Mouse (Mus musculus) ES-CJ7 (cell line): ENCODE results near the gene Pnck.

Experiments used
- DNase-seq: peaks from one replicate; pipeline ENCODE4 v3.0.0; 2011; ENCODE audit warnings: low read depth, low spot score

The Pnck gene

GRCm38 (mm10) chrX:73639901-73640469 lies 19.9 kb downstream of the Pnck start:
- DNase-seq = peak; percentile 12

DNA sequence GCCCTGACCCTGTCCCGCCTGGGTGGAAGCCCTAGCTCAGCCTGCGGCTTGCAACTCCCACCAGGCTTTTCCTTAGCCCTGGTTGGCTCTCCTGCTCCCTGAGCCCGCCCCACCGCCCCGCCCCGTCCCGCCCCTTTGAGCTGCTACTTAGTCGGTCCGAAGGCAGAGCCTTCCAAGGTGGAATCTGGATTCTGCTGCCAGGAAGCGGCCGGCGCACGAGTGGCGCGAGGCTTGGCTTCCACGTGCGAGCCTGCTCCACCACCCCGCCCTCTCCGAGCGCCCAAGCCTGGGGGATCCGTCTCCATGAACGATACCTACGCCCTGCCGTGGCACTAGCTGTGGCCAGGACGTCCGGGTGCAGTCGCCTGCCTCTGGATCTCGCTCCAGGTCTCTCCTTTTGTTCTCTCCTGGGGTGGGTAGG lies 20.7 kb downstream of the Pnck start, which contains the start of gene Dusp9:
Dusp9 (plus strand) TSS at position 165 of the 421 bp plus-strand sequence.
- peak; percentile 78 for DNase-seq

DNA sequence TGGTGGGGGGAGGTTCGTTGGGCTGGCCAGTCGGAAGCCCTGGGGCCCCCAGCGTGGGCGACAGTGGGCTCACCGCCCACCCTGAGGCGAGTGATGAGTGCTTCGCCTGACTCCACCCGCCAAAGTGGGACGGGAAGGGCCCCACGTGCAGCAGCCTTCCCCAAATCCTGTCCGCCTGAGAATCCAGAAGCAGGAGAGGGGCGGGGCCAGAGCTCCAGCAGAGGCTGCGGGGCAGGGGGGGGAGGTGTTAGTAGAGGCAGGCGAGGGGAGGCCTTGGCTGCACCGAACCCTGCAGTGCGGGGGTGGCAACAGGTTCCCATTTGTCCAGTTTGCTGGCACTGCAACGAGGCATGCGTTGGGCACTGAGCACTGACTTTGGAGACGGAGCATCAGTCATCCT lies 22.5 kb downstream of the Pnck start:
- peak; percentile 19 for DNase-seq

- no peak for DNase-seq
Observed at GRCm38 (mm10) chrX:73635425-73635824, 24.5 kb downstream of the Pnck start.

DNA sequence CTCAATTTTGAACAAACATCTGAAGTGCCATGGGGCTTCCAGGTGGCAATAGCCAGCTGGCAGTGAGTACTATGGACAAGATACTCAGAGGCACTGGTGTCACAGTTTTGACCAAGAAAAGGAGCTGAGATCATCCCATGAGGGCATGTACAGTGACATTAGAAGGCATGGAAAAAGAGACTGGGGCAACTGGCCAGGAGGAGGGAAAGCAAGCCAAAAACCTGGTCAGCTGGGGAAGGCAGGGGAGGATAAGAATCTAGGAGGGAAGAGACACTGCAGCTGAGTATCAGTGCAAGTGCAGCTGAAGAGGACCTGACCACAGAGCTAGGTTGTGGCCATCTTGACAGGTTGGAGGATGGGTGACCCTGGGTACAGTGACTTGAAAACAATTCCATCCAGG lies 32.9 kb downstream of the Pnck start:
- DNase-seq = no peak

GRCm38 (mm10) chrX:73619890-73620289 lies 40.0 kb downstream of the Pnck start:
- no peak for DNase-seq

DNA sequence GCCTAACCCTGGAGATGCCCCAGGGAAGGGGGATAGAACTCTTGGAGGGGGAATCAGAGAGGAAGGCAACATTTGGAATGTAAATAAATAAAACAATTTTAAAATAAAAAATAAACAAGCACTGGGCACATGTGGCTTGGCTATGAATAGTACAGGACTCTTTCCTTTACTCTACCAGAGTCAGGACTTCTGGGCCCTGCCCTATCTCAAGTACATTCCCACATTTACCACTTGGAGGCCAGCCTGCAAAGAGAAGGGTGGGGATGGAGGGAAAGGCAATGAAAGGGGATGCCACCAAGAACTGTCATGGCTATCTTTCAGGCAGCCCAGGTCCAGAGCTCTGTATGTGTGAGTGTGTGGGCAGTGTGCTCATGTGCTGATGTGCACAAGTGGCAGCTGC lies 40.5 kb downstream of the Pnck start:
- no peak for DNase-seq

- DNase-seq = no peak
Observed at GRCm38 (mm10) chrX:73615876-73616275, 44.0 kb downstream of the Pnck start.

DNA sequence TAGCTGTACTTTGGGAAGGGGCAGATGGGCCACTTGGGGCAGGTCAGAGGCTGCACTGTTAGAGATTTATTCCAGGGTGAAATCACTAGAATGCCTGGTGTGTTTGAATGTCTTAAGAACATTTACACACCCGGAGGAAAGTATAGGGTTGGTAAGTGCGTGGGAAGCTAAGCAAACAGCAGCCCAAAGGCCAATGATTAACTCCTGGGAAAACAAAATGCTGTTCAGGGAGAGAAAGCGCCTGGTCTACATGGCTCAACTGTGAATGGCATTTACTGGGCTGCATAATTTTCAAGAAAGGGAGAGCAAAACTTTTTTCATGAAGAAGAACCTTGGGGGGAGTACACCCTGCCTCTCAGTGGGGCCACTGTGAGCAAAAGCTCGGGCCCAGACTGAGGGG lies 46.3 kb downstream of the Pnck start:
- DNase-seq = no peak
